Mouse (Mus musculus) skeletal muscle tissue, adult 2 months (tissue): ENCODE data around the gene Bpifb1.
"Not testable (repeated sequence)": the region's sequence is repeated elsewhere in the genome, so short reads cannot be mapped to it uniquely, and the experiment has no call there.

ENCODE experiments used
- DNase-seq: peaks from one replicate; pipeline ENCODE4 v3.0.0-alpha.2; 2012; ENCODE audit warnings: low read depth, low spot score

Bpifb1 gene

DNA sequence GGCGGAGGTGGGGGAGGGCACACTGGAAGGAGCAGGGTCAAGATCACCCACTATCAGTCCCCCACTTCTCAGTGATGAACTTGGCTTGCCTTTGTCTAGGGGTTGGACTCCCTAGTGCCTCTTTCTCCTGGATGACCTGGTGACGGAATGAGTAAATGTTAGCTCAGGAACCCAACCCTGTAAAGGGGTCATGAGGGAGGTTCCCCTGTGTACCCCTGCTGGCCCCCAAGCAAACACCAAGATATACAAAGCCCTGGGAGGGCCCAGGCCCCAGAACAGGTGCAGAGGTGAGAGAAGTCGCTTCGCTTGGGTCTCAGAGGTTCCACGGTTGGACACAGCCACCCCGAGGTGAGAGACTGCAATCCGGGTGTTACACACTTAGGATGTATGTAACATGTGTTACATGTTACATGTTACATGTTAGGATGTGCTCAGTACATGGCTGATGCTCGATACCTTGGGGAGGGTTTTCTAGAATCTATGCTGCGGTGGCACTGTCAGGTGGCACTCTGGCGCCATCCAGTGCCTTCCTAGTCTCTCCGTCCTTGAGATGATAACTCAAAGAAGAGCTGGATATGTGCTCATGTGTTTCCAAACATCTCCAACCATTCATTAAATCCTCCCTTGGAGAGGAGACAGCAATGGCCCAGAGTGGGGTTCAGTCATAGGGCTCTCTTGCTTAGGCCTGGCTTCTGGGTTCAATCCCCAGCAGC is at the start of gene Bpifb1:
TSS of gene Bpifb1 (plus strand) at position 273 of the 713 bp plus-strand sequence.
- no peak for DNase-seq

DNA sequence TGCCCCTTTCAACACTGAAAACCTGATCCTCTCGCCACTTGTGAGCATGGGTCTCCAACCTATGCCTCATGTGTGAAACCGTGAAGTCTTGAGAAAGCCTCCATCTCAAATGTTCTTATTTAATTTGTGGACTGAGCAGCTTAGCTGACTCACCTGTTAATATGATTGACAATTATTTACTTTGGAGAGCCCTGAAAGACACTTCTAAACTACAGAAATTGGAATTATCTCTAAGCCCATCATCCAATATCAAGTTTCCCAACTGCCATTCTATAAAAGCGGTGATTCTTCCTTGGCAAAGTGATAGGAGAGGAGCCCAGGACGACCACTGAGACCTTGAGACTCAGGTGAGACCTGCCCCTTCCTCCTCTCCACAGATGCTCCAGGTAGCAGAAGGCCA is 48.0 kb upstream of the Bpifb1 start, which contains the start of gene Bpifa1:
TSS of gene Bpifa1 (plus strand) at position 301 of the 400 bp plus-strand sequence.
- no peak for DNase-seq

DNA sequence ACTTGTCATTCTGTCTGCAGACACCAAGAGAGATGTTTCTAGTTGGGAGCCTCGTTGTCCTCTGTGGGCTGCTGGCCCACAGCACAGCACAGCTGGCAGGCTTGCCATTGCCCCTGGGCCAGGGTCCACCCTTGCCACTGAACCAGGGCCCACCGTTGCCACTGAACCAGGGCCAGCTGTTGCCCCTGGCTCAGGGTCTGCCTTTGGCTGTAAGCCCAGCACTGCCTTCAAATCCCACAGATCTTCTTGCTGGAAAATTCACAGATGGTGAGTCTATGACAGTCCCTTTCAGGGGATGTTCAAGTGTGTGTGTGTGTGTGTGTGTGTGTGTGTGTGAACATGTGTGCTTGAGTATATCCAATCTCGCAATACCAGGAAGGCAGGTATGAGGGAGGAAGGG is 46.9 kb upstream of the Bpifb1 start:
- DNase-seq: no peak

GRCm38 (mm10) chr2:154147496-154147895 is 43.1 kb upstream of the Bpifb1 start:
- DNase-seq: no peak

DNA sequence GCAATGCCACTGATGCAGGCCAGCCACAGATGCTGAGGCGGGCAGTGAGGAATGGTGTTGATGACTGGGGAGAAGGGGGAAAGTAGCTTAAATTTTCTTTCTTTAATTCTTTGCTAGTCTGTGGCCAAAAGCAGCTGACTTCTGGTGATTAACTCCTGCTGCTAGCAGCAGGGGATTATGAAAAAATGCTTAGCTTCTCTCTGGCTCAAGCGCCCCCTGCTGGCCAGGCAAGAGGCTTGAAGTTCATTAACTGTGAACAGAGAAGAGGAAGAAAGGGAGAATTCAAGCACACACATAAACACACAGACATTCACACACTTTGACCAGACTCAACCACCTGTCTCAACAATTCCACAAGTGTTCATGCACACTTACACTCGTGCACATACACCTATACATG is 32.2 kb upstream of the Bpifb1 start:
- no peak for DNase-seq

- DNase-seq: no peak
Observed at GRCm38 (mm10) chr2:154162307-154162706, 28.3 kb upstream of the Bpifb1 start, which contains the start of gene Bpifa5. Gene Bpifa5 (plus strand): TSS chr2:154162607.

DNA sequence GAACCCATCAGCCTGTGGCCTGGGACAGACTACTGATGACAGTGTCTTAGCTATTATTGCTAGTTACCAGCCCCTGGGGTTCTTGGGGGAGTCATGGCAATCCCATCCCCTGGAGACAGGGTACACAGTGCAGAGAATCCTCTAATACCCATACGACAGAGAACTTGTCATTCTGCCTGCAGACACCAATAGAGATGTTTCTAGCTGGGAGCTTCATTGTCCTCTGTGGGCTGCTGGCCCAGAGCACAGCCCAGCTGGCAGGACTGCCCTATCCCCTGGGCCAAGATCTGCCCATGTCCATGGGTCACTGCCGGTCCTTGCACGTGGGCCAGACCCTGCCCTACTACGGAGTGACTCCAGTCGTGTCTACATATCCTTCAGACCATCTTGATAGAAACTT is 27.3 kb upstream of the Bpifb1 start:
- no peak for DNase-seq

- no peak for DNase-seq
Observed at GRCm38 (mm10) chr2:154169172-154169571, 21.4 kb upstream of the Bpifb1 start.

DNA sequence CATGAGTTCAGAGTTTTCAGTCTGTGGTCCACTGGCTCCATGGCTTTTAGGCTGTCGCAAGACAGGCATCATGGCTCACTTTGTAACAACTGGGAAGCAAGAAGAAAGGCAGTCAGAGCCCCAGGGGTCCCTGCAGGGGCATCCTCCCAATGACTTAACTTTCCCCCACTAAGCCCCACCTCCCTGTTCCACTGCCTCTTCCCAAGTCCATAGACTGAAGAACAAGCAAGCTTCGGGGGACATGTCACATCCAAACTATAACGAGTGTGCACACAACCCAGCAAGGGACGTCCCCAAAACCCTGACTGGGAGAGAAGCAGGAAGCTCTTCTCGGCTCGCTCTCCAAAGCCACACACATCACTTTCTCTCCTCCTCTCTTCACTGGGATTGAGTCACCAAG is 19.0 kb upstream of the Bpifb1 start:
- DNase-seq: no peak

DNA sequence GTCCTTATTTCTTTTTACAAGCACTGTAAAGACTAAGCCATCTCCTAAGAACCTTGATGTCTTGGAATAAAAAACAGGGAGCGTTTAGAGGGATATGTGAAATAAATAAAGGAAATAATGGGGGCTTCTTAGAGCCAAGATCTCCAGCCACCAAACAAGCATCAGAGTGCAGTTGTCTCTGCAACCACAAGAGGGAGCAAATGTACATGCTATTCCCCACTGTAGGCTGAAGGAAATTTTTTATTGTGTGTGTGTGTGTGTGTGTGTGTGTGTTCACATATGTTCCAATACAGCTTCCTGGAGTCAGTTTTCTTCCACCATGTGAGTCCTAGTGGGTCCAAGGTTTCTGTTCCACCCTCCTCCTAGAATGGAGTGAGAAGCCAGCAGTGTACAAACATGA is 17.3 kb upstream of the Bpifb1 start:
- no peak for DNase-seq

GRCm38 (mm10) chr2:154181900-154182299 is 8.7 kb upstream of the Bpifb1 start:
- DNase-seq: not testable (repeated sequence)

GRCm38 (mm10) chr2:154183061-154183460 is 7.6 kb upstream of the Bpifb1 start:
- not testable (repeated sequence) for DNase-seq

DNA sequence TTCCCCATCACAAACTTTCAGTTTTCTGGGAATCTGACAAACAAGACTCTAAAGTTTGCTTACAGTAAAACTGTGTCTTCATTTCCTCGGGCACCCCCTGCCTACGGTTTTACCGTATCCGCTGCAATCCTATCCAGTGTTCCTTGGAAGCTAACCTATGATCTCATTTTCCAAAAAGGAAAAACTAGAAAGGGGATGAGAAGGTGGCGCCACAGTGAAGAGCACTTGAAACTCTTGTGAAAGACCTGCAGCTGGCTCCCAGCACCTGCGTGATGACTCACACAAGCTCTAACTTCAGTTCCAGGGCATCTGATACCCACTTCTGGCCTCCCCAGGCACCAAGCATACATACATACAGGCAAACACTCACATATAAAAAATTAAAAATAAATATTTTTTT is 5.3 kb upstream of the Bpifb1 start:
- DNase-seq: no peak

DNA sequence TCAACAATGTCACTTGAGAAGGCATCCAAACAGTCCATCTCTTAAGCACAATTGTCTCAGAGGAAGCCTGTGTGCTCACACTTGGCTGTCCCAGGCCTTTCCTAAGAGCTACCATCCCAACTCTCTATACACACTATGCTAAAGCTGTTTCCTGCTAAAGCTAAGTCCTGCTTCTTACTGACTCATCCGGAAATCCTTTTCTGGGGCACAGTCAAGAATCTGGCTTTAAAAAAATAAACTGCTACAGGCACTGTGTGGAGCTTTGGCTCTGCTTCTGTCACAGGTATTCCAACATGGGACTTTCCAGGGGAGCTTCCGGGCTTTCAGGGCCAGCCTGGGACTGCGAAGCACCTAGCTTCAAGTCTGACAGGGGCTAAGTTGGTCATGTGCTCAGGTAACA is 4.9 kb upstream of the Bpifb1 start:
- no peak for DNase-seq

DNA sequence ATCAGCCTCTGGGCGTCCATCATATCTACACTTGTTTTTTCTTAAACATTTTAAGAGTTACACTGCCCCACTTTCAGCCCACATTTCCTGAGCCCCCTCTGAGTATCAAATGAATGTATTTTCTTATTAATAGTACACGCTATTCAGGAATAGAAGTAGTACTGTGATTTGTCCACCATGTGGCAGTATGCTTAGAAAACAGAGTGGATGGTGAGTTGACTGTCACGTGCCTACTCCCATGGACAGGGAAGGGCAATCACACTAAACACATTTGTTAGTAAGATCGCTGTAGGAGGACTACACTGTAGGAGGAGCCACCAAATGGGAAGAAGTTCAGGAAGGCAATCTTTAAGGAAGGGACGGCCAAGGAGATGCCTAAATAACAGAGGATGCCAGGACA is 3.1 kb upstream of the Bpifb1 start:
- DNase-seq: no peak

DNA sequence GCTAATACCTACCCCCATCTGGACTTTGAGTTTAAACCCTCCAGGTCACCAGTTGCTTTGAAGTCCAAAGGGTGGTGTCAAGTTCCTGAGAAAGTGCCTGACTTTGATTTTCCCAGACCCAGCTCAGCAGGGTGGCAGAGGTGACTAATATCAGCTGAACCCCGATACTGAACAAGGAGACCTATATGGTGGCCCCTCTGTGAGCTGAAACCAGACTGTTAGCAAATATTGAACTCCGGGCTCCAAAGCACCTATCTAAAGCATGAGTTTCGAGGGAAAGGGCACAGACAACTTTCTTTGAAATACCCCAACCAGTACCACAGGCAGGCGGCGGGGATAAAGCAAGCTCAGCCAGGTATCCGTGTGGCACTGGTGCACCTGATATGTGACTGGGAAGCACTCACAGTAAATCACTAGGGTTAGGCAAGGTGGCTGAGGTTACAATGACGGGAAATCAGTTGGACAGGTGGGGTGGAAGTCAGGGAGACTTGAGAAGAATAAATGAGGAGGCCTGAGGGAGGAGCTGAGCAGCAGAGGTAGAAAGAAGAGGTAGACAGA is 662 bp upstream of the Bpifb1 start:
- no peak for DNase-seq

- no peak for DNase-seq
Observed at GRCm38 (mm10) chr2:154192141-154192540, 1.5 kb downstream of the Bpifb1 start.

- DNase-seq: no peak
Observed at GRCm38 (mm10) chr2:154193071-154193470, 2.5 kb downstream of the Bpifb1 start.

DNA sequence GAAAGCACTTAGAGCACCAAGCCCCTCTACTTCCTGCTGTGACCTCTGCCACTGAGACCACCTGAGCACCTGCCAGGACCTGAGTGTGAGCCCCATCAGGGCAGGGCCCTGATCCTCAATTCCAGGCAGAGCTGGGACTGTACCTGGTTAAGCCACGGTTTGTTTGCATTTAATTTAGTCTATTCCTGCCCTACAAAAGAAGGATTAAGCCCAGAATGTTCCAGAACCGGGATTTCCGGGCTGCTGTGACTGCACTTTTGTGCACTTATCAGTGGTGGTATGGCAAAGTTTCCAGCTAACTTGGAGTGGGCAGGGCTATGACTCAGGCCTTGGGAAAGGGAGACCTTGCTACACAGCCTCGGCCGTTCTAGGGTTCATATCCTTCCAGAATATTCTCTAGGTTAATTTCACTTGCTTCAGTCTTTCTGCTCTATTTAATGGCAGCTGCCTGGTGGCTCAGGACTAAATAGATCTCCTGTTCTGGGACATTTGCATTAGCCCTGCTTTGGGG is 3.4 kb downstream of the Bpifb1 start:
- DNase-seq: no peak

DNA sequence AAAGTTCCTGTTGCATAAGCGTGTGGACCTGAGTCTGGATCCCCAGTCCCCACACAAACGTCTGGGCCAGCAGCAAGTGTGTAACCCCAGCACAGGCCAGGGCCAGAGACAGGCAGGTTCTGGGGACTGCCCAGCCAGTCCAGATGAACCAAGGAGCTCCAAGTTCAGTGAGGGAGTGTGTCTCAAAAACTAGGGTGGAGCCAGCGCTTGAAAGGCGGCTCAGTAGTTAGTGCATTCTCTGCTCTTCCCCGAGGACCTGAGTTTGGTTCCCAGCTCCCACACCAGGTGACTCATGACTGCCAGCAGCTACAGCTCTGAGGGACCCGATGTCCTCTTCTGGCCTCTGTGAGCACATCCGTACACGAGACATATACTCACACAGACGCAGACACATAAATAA is 6.4 kb downstream of the Bpifb1 start:
- DNase-seq: no peak

GRCm38 (mm10) chr2:154204630-154205029 is 14.0 kb downstream of the Bpifb1 start:
- no peak for DNase-seq

DNA sequence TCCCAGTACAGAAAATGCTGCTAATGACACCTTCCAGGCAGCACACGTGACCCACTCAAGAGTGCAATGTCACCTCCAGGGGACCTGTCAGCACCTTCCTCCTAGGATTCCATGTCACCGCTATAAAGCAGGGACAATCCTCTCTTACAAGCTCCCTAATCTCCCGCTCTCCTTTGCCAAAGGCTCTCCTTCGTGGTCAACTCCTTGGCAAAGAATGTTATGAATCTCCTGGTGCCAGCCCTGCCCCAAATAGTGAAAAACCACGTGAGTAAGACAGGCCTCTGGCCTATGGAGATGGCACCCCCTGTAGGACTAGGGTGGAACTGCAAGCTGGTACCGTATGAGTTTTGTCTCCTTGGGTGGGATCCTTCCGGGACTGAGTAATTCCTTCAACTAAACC is 16.3 kb downstream of the Bpifb1 start:
- no peak for DNase-seq

- DNase-seq: no peak
Observed at GRCm38 (mm10) chr2:154209112-154209511, 18.5 kb downstream of the Bpifb1 start.
